Mouse (Mus musculus): ENCODE data around the gene Gsx2. TPM values are rescaled to one million over a fixed set of nuclear protein-coding genes. Genes with fewer than 3 reads are reported as not detected.

Gene Gsx2
- polyA plus RNA-seq, 1 experiment: not detected

GRCm38 (mm10) chr5:75046681-75047321 lies 28.6 kb upstream of the Gsx2 start:
- H3K27ac ChIP-seq (ENCODE audit: insufficient read depth, low read depth, low read length): no peak overlapping the region
- H3K4me3 ChIP-seq (ENCODE audit: low read depth, low read length): peak overlapping the region; percentile 29; the same call in 1 of the 2 replicates
- H3K27me3 ChIP-seq (ENCODE audit: control insufficient read depth, insufficient read depth, low read length): no peaks in the 10 kb centered on the region
- peaks cover 8% of the 10 kb centered on the region; the same call in 1 of the 2 replicates for H3K4me1 ChIP-seq (ENCODE audit: control insufficient read depth, insufficient read depth, insufficient read length, low read length)
- no peak for TF ChIP-seq CTCF (IDR thresholded peaks at IDR 0.05; ENCODE audit: extremely low read depth, insufficient read length, insufficient replicate concordance, low read depth, low read length)
- TF ChIP-seq POLR2A (IDR thresholded peaks at IDR 0.05; ENCODE audit: low read depth, low read length): no peak
- no peaks in the 10 kb centered on the region for H3K36me3 ChIP-seq (ENCODE audit: control insufficient read depth, insufficient read depth, low read length)
- 26% methylated on average over 15 of the region's 15 CpGs for WGBS

GRCm38 (mm10) chr5:75051109-75051508 lies 24.3 kb upstream of the Gsx2 start:
- Histone ChIP-seq H3K27ac (ENCODE audit: insufficient read depth, low read depth, low read length) (no peak overlapping the region), H3K4me1 (ENCODE audit: control insufficient read depth, insufficient read depth, insufficient read length, low read length) (no peaks in the 10 kb centered on the region), H3K27me3 (ENCODE audit: control insufficient read depth, insufficient read depth, low read length) (no peaks in the 10 kb centered on the region), H3K36me3 (ENCODE audit: control insufficient read depth, insufficient read depth, low read length) (no peaks in the 10 kb centered on the region), H3K4me3 (ENCODE audit: low read depth, low read length) (no peak overlapping the region)
- TF ChIP-seq CTCF (IDR thresholded peaks at IDR 0.05; ENCODE audit: extremely low read depth, insufficient read length, insufficient replicate concordance, low read depth, low read length) (no peak), POLR2A (IDR thresholded peaks at IDR 0.05; ENCODE audit: low read depth, low read length) (no peak)
- WGBS: 66% methylated on average over 4 of the region's 4 CpGs

GRCm38 (mm10) chr5:75063177-75063576 lies 12.2 kb upstream of the Gsx2 start:
- Histone ChIP-seq H3K4me1 (ENCODE audit: control insufficient read depth, insufficient read depth, insufficient read length, low read length) (no peaks in the 10 kb centered on the region), H3K36me3 (ENCODE audit: control insufficient read depth, insufficient read depth, low read length) (no peaks in the 10 kb centered on the region), H3K27ac (ENCODE audit: insufficient read depth, low read depth, low read length) (no peak overlapping the region), H3K4me3 (ENCODE audit: low read depth, low read length) (no peak overlapping the region), H3K27me3 (ENCODE audit: control insufficient read depth, insufficient read depth, low read length) (peaks cover 5% of the 10 kb centered on the region; the same call in 1 of the 2 replicates)
- 37% methylated on average over 4 of the region's 4 CpGs for WGBS
- no peak for TF ChIP-seq CTCF (IDR thresholded peaks at IDR 0.05; ENCODE audit: extremely low read depth, insufficient read length, insufficient replicate concordance, low read depth, low read length)
- TF ChIP-seq POLR2A (IDR thresholded peaks at IDR 0.05; ENCODE audit: low read depth, low read length): no peak

GRCm38 (mm10) chr5:75066715-75067114 lies 8.7 kb upstream of the Gsx2 start:
- 6% methylated on average over 10 of the region's 10 CpGs for WGBS
- Histone ChIP-seq H3K36me3 (ENCODE audit: control insufficient read depth, insufficient read depth, low read length) (no peaks in the 10 kb centered on the region), H3K27ac (ENCODE audit: insufficient read depth, low read depth, low read length) (no peak overlapping the region), H3K27me3 (ENCODE audit: control insufficient read depth, insufficient read depth, low read length) (peaks cover 34% of the 10 kb centered on the region), H3K4me1 (ENCODE audit: control insufficient read depth, insufficient read depth, insufficient read length, low read length) (no peaks in the 10 kb centered on the region), H3K4me3 (ENCODE audit: low read depth, low read length) (peak overlapping the region; percentile 51)
- TF ChIP-seq CTCF (IDR thresholded peaks at IDR 0.05; ENCODE audit: extremely low read depth, insufficient read length, insufficient replicate concordance, low read depth, low read length) (no peak), POLR2A (IDR thresholded peaks at IDR 0.05; ENCODE audit: low read depth, low read length) (no peak)

GRCm38 (mm10) chr5:75067125-75067756 lies 8.2 kb upstream of the Gsx2 start:
- no peak for TF ChIP-seq CTCF (IDR thresholded peaks at IDR 0.05; ENCODE audit: extremely low read depth, insufficient read length, insufficient replicate concordance, low read depth, low read length)
- Histone ChIP-seq H3K4me3 (ENCODE audit: low read depth, low read length) (peak overlapping the region; percentile 51), H3K27me3 (ENCODE audit: control insufficient read depth, insufficient read depth, low read length) (peaks cover 38% of the 10 kb centered on the region), H3K27ac (ENCODE audit: insufficient read depth, low read depth, low read length) (no peak overlapping the region), H3K4me1 (ENCODE audit: control insufficient read depth, insufficient read depth, insufficient read length, low read length) (no peaks in the 10 kb centered on the region), H3K36me3 (ENCODE audit: control insufficient read depth, insufficient read depth, low read length) (no peaks in the 10 kb centered on the region)
- 2% methylated on average over 30 of the region's 30 CpGs for WGBS

GRCm38 (mm10) chr5:75070132-75070531 lies 5.3 kb upstream of the Gsx2 start:
- Histone ChIP-seq H3K27ac (ENCODE audit: insufficient read depth, low read depth, low read length) (no peak overlapping the region), H3K4me3 (ENCODE audit: low read depth, low read length) (no peak overlapping the region), H3K4me1 (ENCODE audit: control insufficient read depth, insufficient read depth, insufficient read length, low read length) (no peaks in the 10 kb centered on the region), H3K27me3 (ENCODE audit: control insufficient read depth, insufficient read depth, low read length) (peaks cover 64% of the 10 kb centered on the region), H3K36me3 (ENCODE audit: control insufficient read depth, insufficient read depth, low read length) (no peaks in the 10 kb centered on the region)
- WGBS: 16% methylated on average over 13 of the region's 13 CpGs
- TF ChIP-seq POLR2A (IDR thresholded peaks at IDR 0.05; ENCODE audit: low read depth, low read length) (no peak), CTCF (IDR thresholded peaks at IDR 0.05; ENCODE audit: extremely low read depth, insufficient read length, insufficient replicate concordance, low read depth, low read length) (no peak)

GRCm38 (mm10) chr5:75070656-75071375 lies 4.6 kb upstream of the Gsx2 start:
- no peaks in the 10 kb centered on the region for H3K4me1 ChIP-seq (ENCODE audit: control insufficient read depth, insufficient read depth, insufficient read length, low read length)
- WGBS: 9% methylated on average over 23 of the region's 23 CpGs
- TF ChIP-seq CTCF (IDR thresholded peaks at IDR 0.05; ENCODE audit: extremely low read depth, insufficient read length, insufficient replicate concordance, low read depth, low read length) (no peak), POLR2A (IDR thresholded peaks at IDR 0.05; ENCODE audit: low read depth, low read length) (no peak)
- no peak overlapping the region for H3K4me3 ChIP-seq (ENCODE audit: low read depth, low read length)
- H3K36me3 ChIP-seq (ENCODE audit: control insufficient read depth, insufficient read depth, low read length): no peaks in the 10 kb centered on the region
- no peak overlapping the region for H3K27ac ChIP-seq (ENCODE audit: insufficient read depth, low read depth, low read length)
- H3K27me3 ChIP-seq (ENCODE audit: control insufficient read depth, insufficient read depth, low read length): peaks cover 71% of the 10 kb centered on the region
